Mouse (Mus musculus): Measurements from ENCODE around the gene Gstt1. TPM values are rescaled to one million over a fixed set of nuclear protein-coding genes. Genes with fewer than 3 reads are reported as not detected.
A peak's percentile ranks its signal among the peaks of the same experiment; 100 is the strongest.
"Not testable (repeated sequence)": the region's sequence is repeated elsewhere in the genome, so short reads cannot be mapped to it uniquely, and the experiment has no call there.

Gene Gstt1
- polyA plus RNA-seq (2012; fragmentation: generic; extraction: Trizol): 0.76 TPM
- long read RNA-seq, experiment 1, partial matches to known transcripts: 0 of 2 reads
- long read RNA-seq, experiment 1, other reads (novel, unspliced or antisense): 0 of 2 reads
- long read RNA-seq, experiment 2, partial matches to known transcripts: 0 of 1 reads
- long read RNA-seq, experiment 2, other reads (novel, unspliced or antisense): 0 of 1 reads

GRCm38 (mm10) chr10:75798176-75798696, at the start of gene Gstt1:
Gene Gstt1, minus strand, starts transcription at chr10:75798584.
- Histone ChIP-seq H3ac (ENCODE audit: control insufficient read depth, insufficient read length, low read depth) (peak within 1 kb of the TSS; percentile 39), H3K27me3 (ENCODE audit: control insufficient read depth, insufficient read depth, insufficient read length) (peaks cover 11% of the 10 kb centered on the region), H3K36me3 (ENCODE audit: control insufficient read depth, insufficient read depth) (no peaks in the 10 kb centered on the region), H3K79me2 (ENCODE audit: control insufficient read depth, insufficient read depth) (no peaks in the 10 kb centered on the region), H3K4me3 (ENCODE audit: insufficient read depth, poor library complexity, severe bottlenecking) (peak within 1 kb of the TSS; percentile 11), H3K79me3 (ENCODE audit: low read depth) (no peaks in the 10 kb centered on the region)
- no peak for TF ChIP-seq CEBPB (IDR thresholded peaks at IDR 0.05; ENCODE audit: low read depth)
- no peak for TF ChIP-seq CTCF (IDR thresholded peaks at IDR 0.05; ENCODE audit: control insufficient read depth, insufficient read depth, insufficient read length)
- TF ChIP-seq USF1 (IDR thresholded peaks at IDR 0.05; ENCODE audit: low read depth): no peak
- TF ChIP-seq MAX (IDR thresholded peaks at IDR 0.05): no peak
- no peak for TF ChIP-seq MYOD1 (IDR thresholded peaks at IDR 0.05; ENCODE audit: control insufficient read depth, insufficient read length, low read depth)
- TF ChIP-seq MYOG (IDR thresholded peaks at IDR 0.05; ENCODE audit: control insufficient read depth, extremely low read depth, insufficient read length): no peak
- TF ChIP-seq FOSL1 (IDR thresholded peaks at IDR 0.05; ENCODE audit: insufficient read depth, low read length, poor library complexity, severe bottlenecking): no peak

DNA sequence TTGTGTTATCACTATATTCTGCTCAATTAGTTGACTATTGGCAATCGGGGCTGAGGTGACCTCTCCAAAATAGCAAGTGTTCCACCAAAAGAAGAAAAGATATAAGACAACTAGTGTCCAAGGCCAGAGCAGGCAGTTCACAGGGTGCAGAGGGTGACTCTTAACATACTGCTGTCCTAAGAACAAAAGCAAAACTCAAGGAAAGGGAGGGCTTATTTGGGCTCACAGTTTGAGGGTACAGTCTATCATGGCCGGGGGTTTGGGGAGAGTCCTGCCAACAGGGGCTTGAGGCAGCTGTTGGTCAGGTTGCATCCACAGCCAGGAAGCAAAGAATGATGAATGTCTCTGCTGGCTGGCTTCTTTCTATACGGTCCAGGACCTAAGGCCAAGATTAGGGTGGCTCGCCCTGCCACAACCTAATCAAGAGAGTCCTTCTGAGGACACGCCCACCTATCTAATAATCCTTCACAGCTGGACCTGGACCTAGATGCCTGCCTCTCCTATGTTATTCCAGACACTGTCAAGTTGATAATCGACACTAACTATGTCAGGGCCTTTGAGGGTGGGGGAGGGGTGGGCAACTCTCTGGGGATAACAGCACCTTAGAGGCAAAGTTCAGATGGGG, 47.0 kb upstream of the Gstt1 start:
- no peaks in the 10 kb centered on the region for H3K79me2 ChIP-seq (ENCODE audit: control insufficient read depth, insufficient read depth)
- H3ac ChIP-seq (ENCODE audit: control insufficient read depth, insufficient read length, low read depth): no peak overlapping the region
- H3K36me3 ChIP-seq (ENCODE audit: control insufficient read depth, insufficient read depth): no peaks in the 10 kb centered on the region
- no peak for TF ChIP-seq USF1 (IDR thresholded peaks at IDR 0.05; ENCODE audit: low read depth)
- TF ChIP-seq MAX (IDR thresholded peaks at IDR 0.05): no peak
- TF ChIP-seq MYOG (IDR thresholded peaks at IDR 0.05; ENCODE audit: control insufficient read depth, extremely low read depth, insufficient read length): no peak
- TF ChIP-seq CEBPB (IDR thresholded peaks at IDR 0.05; ENCODE audit: low read depth): no peak
- no peak for TF ChIP-seq MYOD1 (IDR thresholded peaks at IDR 0.05; ENCODE audit: control insufficient read depth, insufficient read length, low read depth)
- no peak for TF ChIP-seq CTCF (IDR thresholded peaks at IDR 0.05; ENCODE audit: control insufficient read depth, insufficient read depth, insufficient read length)
- TF ChIP-seq FOSL1 (IDR thresholded peaks at IDR 0.05; ENCODE audit: insufficient read depth, low read length, poor library complexity, severe bottlenecking): no peak
- no peaks in the 10 kb centered on the region for H3K79me3 ChIP-seq (ENCODE audit: low read depth)
- H3K27me3 ChIP-seq (ENCODE audit: control insufficient read depth, insufficient read depth, insufficient read length): peaks cover 3% of the 10 kb centered on the region
- H3K4me3 ChIP-seq (ENCODE audit: insufficient read depth, poor library complexity, severe bottlenecking): no peak overlapping the region

GRCm38 (mm10) chr10:75844800-75845199, 46.4 kb upstream of the Gstt1 start:
- Histone ChIP-seq H3K27me3 (ENCODE audit: control insufficient read depth, insufficient read depth, insufficient read length) (peaks cover 3% of the 10 kb centered on the region), H3K79me3 (ENCODE audit: low read depth) (no peaks in the 10 kb centered on the region), H3K79me2 (ENCODE audit: control insufficient read depth, insufficient read depth) (no peaks in the 10 kb centered on the region), H3K4me3 (ENCODE audit: insufficient read depth, poor library complexity, severe bottlenecking) (no peak overlapping the region), H3ac (ENCODE audit: control insufficient read depth, insufficient read length, low read depth) (no peak overlapping the region), H3K36me3 (ENCODE audit: control insufficient read depth, insufficient read depth) (no peaks in the 10 kb centered on the region)
- no peak for TF ChIP-seq USF1 (IDR thresholded peaks at IDR 0.05; ENCODE audit: low read depth)
- TF ChIP-seq CEBPB (IDR thresholded peaks at IDR 0.05; ENCODE audit: low read depth): no peak
- no peak for TF ChIP-seq MYOG (IDR thresholded peaks at IDR 0.05; ENCODE audit: control insufficient read depth, extremely low read depth, insufficient read length)
- no peak for TF ChIP-seq CTCF (IDR thresholded peaks at IDR 0.05; ENCODE audit: control insufficient read depth, insufficient read depth, insufficient read length)
- TF ChIP-seq MYOD1 (IDR thresholded peaks at IDR 0.05; ENCODE audit: control insufficient read depth, insufficient read length, low read depth): no peak
- no peak for TF ChIP-seq FOSL1 (IDR thresholded peaks at IDR 0.05; ENCODE audit: insufficient read depth, low read length, poor library complexity, severe bottlenecking)
- TF ChIP-seq MAX (IDR thresholded peaks at IDR 0.05): no peak

DNA sequence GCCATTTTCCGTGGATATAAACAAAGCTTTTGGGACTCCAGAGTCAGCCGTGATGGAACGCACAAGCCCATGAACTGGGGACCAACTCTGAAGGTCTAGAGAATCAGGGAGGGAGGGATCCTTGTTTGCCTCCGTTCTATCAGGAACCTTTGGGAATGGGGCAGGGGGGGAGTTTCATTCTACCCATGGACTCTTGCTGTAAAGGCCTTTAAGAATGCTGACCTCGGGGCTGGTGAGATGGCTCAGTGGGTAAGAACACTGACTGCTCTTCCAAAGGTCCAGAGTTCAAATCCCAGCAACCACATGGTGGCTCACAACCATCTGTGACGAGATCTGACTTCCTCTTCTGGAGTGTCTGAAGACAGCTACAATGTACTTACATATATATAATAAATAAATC, 45.5 kb upstream of the Gstt1 start:
- H3K27me3 ChIP-seq (ENCODE audit: control insufficient read depth, insufficient read depth, insufficient read length); H3K4me3 ChIP-seq (ENCODE audit: insufficient read depth, poor library complexity, severe bottlenecking); H3K79me2 ChIP-seq (ENCODE audit: control insufficient read depth, insufficient read depth); H3K79me3 ChIP-seq (ENCODE audit: low read depth); H3K36me3 ChIP-seq (ENCODE audit: control insufficient read depth, insufficient read depth); H3ac ChIP-seq (ENCODE audit: control insufficient read depth, insufficient read length, low read depth): not testable (repeated sequence)

DNA sequence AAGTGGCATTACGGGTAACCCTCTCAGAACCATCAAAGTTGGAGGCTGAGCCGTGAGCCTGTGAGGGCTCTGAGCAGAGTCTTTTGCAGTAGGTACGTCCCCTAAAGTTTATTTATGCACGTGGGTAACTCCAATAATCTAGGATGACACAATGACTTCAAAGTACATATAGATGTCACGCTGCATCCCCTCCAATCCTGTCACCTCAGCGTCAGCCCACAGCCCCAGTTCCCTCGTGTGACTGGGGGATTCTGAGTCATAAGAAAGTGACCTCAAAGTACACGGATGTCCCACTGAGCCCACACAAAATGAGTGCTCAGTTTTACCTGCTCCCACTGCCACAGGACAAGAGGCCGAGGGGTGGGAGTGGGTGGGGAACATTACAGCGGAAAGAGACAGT, 40.7 kb upstream of the Gstt1 start:
- Histone ChIP-seq H3K79me3 (ENCODE audit: low read depth) (no peaks in the 10 kb centered on the region), H3K4me3 (ENCODE audit: insufficient read depth, poor library complexity, severe bottlenecking) (no peak overlapping the region), H3ac (ENCODE audit: control insufficient read depth, insufficient read length, low read depth) (no peak overlapping the region), H3K27me3 (ENCODE audit: control insufficient read depth, insufficient read depth, insufficient read length) (no peaks in the 10 kb centered on the region), H3K79me2 (ENCODE audit: control insufficient read depth, insufficient read depth) (no peaks in the 10 kb centered on the region), H3K36me3 (ENCODE audit: control insufficient read depth, insufficient read depth) (no peaks in the 10 kb centered on the region)
- TF ChIP-seq USF1 (IDR thresholded peaks at IDR 0.05; ENCODE audit: low read depth): no peak
- TF ChIP-seq MAX (IDR thresholded peaks at IDR 0.05): no peak
- no peak for TF ChIP-seq CEBPB (IDR thresholded peaks at IDR 0.05; ENCODE audit: low read depth)
- TF ChIP-seq FOSL1 (IDR thresholded peaks at IDR 0.05; ENCODE audit: insufficient read depth, low read length, poor library complexity, severe bottlenecking): no peak
- no peak for TF ChIP-seq MYOG (IDR thresholded peaks at IDR 0.05; ENCODE audit: control insufficient read depth, extremely low read depth, insufficient read length)

DNA sequence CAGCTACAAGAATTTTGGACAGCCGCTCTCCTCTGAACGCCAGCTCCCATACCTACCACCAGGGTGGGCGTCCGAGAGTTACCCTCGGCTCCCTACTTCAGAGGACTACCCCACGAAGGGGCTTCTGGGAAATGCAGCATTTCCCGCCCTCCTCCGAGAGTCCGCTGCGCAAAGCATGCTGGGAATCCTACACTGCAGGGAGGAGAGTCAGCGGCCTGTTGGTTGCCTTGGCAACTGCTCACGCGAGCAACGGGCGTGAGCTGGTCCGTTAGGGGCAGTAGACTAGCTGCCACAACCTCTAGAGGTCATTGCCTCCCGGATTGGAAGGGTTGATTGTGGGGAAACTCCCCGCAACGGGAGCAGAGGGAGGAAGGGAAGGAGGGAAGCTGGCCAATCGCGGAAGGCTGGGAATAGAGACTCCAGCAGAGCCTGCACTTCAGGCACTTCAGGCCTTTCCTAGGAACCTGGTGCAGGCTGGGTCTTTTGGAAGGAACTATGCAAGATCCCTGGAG, 38.9 kb upstream of the Gstt1 start, which contains the start of gene Gstt2:
Gstt2 (minus strand) TSS at position 177 of the 512 bp plus-strand sequence.
- Histone ChIP-seq H3K79me3 (ENCODE audit: low read depth) (no peaks in the 10 kb centered on the region), H3K79me2 (ENCODE audit: control insufficient read depth, insufficient read depth) (no peaks in the 10 kb centered on the region), H3ac (ENCODE audit: control insufficient read depth, insufficient read length, low read depth) (peak within 1 kb of the TSS; percentile 39), H3K27me3 (ENCODE audit: control insufficient read depth, insufficient read depth, insufficient read length) (no peaks in the 10 kb centered on the region), H3K4me3 (ENCODE audit: insufficient read depth, poor library complexity, severe bottlenecking) (peak within 1 kb of the TSS; percentile 19), H3K36me3 (ENCODE audit: control insufficient read depth, insufficient read depth) (no peaks in the 10 kb centered on the region)
- TF ChIP-seq MYOG (IDR thresholded peaks at IDR 0.05; ENCODE audit: control insufficient read depth, extremely low read depth, insufficient read length): no peak
- peak; percentile 86 for TF ChIP-seq MAX (IDR thresholded peaks at IDR 0.05)
